Mouse (Mus musculus) liver, embryonic 14.5 days (tissue): ENCODE data around the gene Usp15. TPM values are rescaled to one million over a fixed set of nuclear protein-coding genes. Genes with fewer than 3 reads are reported as not detected.
A peak's percentile ranks its signal among the peaks of the same experiment; 100 is the strongest.

ENCODE experiments used
- ATAC-seq: fragments of 200-750 bp; cut with Nextera tagmentation; 2 replicates; pipeline ENCODE4 v1.8.0; 2017; ENCODE audit warnings: moderate number of reproducible peaks, mild to moderate bottlenecking, moderate library complexity; ENCODE audit not compliant: insufficient read depth
- DNase-seq, 3 experiments: peaks; one replicate each; pipeline ENCODE4 v3.0.0-alpha.2; 2012 to 2013; ENCODE audit warnings: low read depth in 3 of 3, low spot score in 3 of 3
- H3K27ac ChIP-seq: fragments of 300-500 bp; sonication (generic); 2 replicates; pipeline ENCODE4 v1.5.1; 2014; ENCODE audit warnings: moderate library complexity, mild to moderate bottlenecking, control low read depth, inconsistent platforms
- H3K27me3 ChIP-seq: fragments of 300-500 bp; sonication (generic); 2 replicates; pipeline ENCODE4 v1.6.1; 2014; ENCODE audit warnings: mild to moderate bottlenecking, low read length, moderate library complexity; ENCODE audit not compliant: control insufficient read depth, insufficient read depth
- H3K36me3 ChIP-seq: fragments of 300-500 bp; sonication (generic); replicated peaks from 2 replicates; pipeline ENCODE4 v1.6.1; 2014; ENCODE audit warnings: low read depth; ENCODE audit not compliant: control insufficient read depth, insufficient read depth
- H3K4me1 ChIP-seq, 2 experiments: fragments of 200-500 bp in 1 of 2; fragments of 300-500 bp in 1 of 2; sonication (generic) in 1 of 2; replicated peaks; 2 replicates each; pipeline ENCODE4 v1.6.1; 2012 to 2014; ENCODE audit warnings: antibody characterized with exemption in 1 of 2, inconsistent platforms in 1 of 2, low read length in 1 of 2; ENCODE audit not compliant: control insufficient read depth in 2 of 2, insufficient read depth in 2 of 2
- H3K4me2 ChIP-seq: fragments of 300-500 bp; sonication (generic); 2 replicates; pipeline ENCODE4 v1.6.1; 2014; ENCODE audit warnings: low read depth, mild to moderate bottlenecking, control low read depth, moderate library complexity
- H3K4me3 ChIP-seq, 2 experiments: fragments of 200-500 bp in 1 of 2; fragments of 300-500 bp in 1 of 2; sonication (generic) in 1 of 2; 2 replicates each; pipeline ENCODE4 v1.5.1; 2012 to 2014; ENCODE audit warnings: low read depth in 2 of 2, low read length in 2 of 2, mild to moderate bottlenecking in 2 of 2, control low read depth in 1 of 2, inconsistent platforms in 1 of 2, moderate library complexity in 1 of 2; ENCODE audit not compliant: insufficient read depth in 1 of 2
- H3K9ac ChIP-seq: fragments of 300-500 bp; sonication (generic); replicated peaks from 2 replicates; pipeline ENCODE4 v1.6.1; 2014; ENCODE audit warnings: mild to moderate bottlenecking, control low read depth, moderate library complexity
- H3K9me3 ChIP-seq: fragments of 300-500 bp; sonication (generic); 2 replicates; pipeline ENCODE4 v1.6.1; 2016; ENCODE audit warnings: low read length, mixed read lengths; ENCODE audit not compliant: control insufficient read depth
- CTCF ChIP-seq: IDR thresholded peaks from 2 replicates; pipeline ENCODE4 v1.5.1; 2016; ENCODE audit warnings: antibody characterized with exemption, low read depth, control low read depth
- EP300 ChIP-seq: IDR thresholded peaks from 2 replicates; pipeline ENCODE4 v1.6.1; 2016; ENCODE audit warnings: antibody characterized with exemption, low read depth
- WGBS: fragments of 180-500 bp; shearing (Covaris S2); extraction: QIAGEN DNeasy Blood & Tissue Kit; methylation state at CpG from one replicate; pipeline ENCODE4 v1.1.7; 2014; ENCODE audit not compliant: insufficient replicate concordance; 5-methylcytosine and 5-hydroxymethylcytosine counted together
- polyA plus RNA-seq, 2 experiments: library from polyadenylated mRNA; depleted of rRNA in 1 of 2; stranded (reverse) in 1 of 2; unstranded in 1 of 2; fragments of >200 nt; fragmentation: Nextera tagmentation in 1 of 2; extraction: Ambion mirVana in 1 of 2; gene quantifications; 2 replicates each; pipeline versions ENCODE4 v1.2.1 to v1.2.3; 2012 to 2014

Gene Usp15
- polyA plus RNA-seq (2012; rRNA removed) = 24.9 and 44.2 TPM in 2 replicates
- 94.2 and 104 TPM in 2 replicates for polyA plus RNA-seq (2014; fragmentation: Nextera tagmentation; extraction: Ambion mirVana)

DNA sequence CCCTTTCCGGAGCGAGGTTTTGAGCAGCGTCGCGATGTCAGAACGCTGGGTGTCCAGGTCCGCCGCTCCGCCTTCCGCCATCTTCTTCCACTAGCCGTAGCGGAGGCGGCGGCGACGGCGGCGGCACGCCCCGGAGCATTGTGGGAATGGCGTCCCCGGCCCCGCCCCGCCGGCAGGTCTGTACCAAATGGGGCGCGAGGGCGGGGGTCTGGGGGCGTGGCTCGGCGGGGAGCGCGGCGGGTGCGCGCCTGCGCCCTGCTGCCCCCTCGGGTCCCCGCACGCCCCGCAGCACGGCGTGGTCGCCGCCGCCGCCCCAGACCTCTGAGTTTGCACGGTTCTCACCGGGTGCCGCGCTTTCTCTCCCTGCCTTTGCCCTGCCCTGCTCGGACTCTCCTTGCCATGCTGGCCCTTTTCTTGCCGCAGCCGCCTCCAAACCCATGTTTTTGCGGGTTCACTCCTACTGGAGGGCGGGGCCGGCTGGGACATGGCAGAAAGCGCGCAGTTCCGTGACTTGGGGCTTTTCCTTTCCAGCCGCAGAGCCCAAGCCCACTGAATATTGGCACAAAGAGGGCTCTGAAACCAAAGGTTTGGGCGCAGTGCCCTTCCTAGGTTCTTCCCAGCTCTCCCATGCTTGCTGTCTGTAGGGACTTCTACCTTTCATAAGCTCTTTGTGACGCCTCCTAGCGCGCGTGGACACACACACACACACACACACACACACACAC, at the start of gene Usp15:
Gene Usp15, minus strand, starts transcription at position 161 of the 725 bp plus-strand sequence.
- ATAC-seq (peak; percentile 89), DNase-seq (peak; percentile 77 to 82 (median 77))
- H3K4me1 ChIP-seq = peaks cover 29 to 38% of the 10 kb centered on the region in 2 experiments
- no peaks in the 10 kb centered on the region for H3K36me3 ChIP-seq
- H3K27ac ChIP-seq = peak within 1 kb of the TSS; percentile 93
- H3K4me2 ChIP-seq = peak within 1 kb of the TSS; percentile 88
- H3K9me3 ChIP-seq = no peaks in the 10 kb centered on the region
- peak within 1 kb of the TSS; percentile 92 to 96 for H3K4me3 ChIP-seq
- under 1% methylated on average over 65 of the region's 66 CpGs for WGBS
- H3K9ac ChIP-seq = peak within 1 kb of the TSS; percentile 99
- no peaks in the 10 kb centered on the region for H3K27me3 ChIP-seq
- no peak; the same call in 1 of the 2 replicates for TF ChIP-seq CTCF

GRCm38 (mm10) chr10:123229420-123229819, 32.6 kb upstream of the Usp15 start:
- TF ChIP-seq EP300 = no peak
- ATAC-seq (no peak), DNase-seq (no peak)
- 60% methylated on average over 5 of the region's 5 CpGs for WGBS
- Histone ChIP-seq H3K4me3 (no peak overlapping the region), H3K9me3 (no peaks in the 10 kb centered on the region), H3K9ac (no peak overlapping the region), H3K36me3 (no peaks in the 10 kb centered on the region), H3K4me2 (no peak overlapping the region), H3K27me3 (no peaks in the 10 kb centered on the region), H3K4me1 (no peaks in the 10 kb centered on the region), H3K27ac (no peak overlapping the region)

DNA sequence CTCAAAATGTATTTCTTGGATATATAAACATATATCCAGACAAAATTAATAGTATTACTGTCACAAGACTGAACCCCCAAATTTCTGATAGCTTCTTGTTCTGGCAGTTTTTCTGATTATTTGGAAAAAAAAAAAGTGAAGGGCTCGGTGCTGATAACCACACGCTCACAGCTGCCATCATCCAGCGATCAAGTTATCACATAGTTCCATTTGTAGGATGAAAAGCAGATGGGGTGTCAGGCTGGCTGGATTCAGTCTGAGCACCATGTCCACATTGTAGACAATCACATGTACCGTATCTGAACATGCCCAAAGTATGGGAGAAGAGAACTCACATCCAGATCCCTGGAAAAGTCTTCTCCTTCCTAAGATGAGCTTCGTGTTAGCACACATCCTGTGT, 26.0 kb upstream of the Usp15 start:
- H3K27ac ChIP-seq = no peak overlapping the region
- H3K27me3 ChIP-seq = no peaks in the 10 kb centered on the region
- ATAC-seq (no peak), DNase-seq (no peak)
- TF ChIP-seq CTCF (no peak), EP300 (0 out of 2 replicates have a peak, but pooled peaks have one; percentile 6)
- no peaks in the 10 kb centered on the region for H3K9me3 ChIP-seq
- no peaks in the 10 kb centered on the region for H3K36me3 ChIP-seq
- no peaks in the 10 kb centered on the region for H3K4me1 ChIP-seq
- WGBS = 65% methylated on average over 5 of the region's 5 CpGs
- H3K9ac ChIP-seq = no peak overlapping the region
- no peak overlapping the region for H3K4me2 ChIP-seq
- H3K4me3 ChIP-seq = no peak overlapping the region

DNA sequence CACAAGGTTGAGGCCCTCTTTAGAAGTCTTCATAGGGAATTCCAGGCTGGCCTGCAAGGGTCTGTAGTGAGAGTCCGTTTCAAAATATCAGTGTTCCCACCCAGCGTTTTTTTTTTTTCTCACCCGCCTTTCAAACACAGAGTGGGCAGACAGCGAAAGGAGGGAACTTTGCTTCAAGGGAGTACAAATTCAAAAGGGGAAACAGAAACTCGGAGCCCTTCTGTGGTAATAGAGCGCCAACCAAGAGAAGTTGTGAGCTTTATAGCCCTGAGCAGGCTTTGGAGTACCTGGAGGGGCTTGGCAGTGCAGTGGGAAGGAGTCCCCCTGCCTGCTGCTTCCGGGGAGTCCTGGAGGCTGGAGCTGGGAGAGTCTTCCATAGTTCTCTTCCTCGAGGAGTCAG, 12.7 kb upstream of the Usp15 start:
- H3K4me1 ChIP-seq = no peaks in the 10 kb centered on the region
- no peak overlapping the region for H3K27ac ChIP-seq
- ATAC-seq (no peak), DNase-seq (no peak)
- TF ChIP-seq EP300 (no peak), CTCF (no peak)
- H3K4me2 ChIP-seq = no peak overlapping the region
- H3K4me3 ChIP-seq = no peak overlapping the region
- no peaks in the 10 kb centered on the region for H3K9me3 ChIP-seq
- WGBS = 48% methylated on average over 8 of the region's 8 CpGs
- H3K9ac ChIP-seq = no peak overlapping the region
- H3K27me3 ChIP-seq = no peaks in the 10 kb centered on the region
- H3K36me3 ChIP-seq = no peaks in the 10 kb centered on the region

GRCm38 (mm10) chr10:123208336-123208735, 11.5 kb upstream of the Usp15 start:
- H3K4me1 ChIP-seq = no peaks in the 10 kb centered on the region
- 81% methylated on average over 9 of the region's 9 CpGs for WGBS
- no peaks in the 10 kb centered on the region for H3K36me3 ChIP-seq
- no peak overlapping the region for H3K4me3 ChIP-seq
- no peak overlapping the region for H3K27ac ChIP-seq
- no peak for TF ChIP-seq EP300
- TF ChIP-seq CTCF = no peak
- no peak overlapping the region for H3K4me2 ChIP-seq
- H3K9me3 ChIP-seq = no peaks in the 10 kb centered on the region
- ATAC-seq (no peak), DNase-seq (no peak)
- H3K27me3 ChIP-seq = no peaks in the 10 kb centered on the region
- no peak overlapping the region for H3K9ac ChIP-seq
